Mouse (Mus musculus): Measurements from ENCODE around the gene Nt5c2.

Gene Nt5c2

GRCm38 (mm10) chr19:46929044-46929587 lies 85.8 kb downstream of the Nt5c2 start:
- CTCF ChIA-PET, result interaction anchor here (0.5 kb wide), 1 partner anchor 17 kb away, joined by 5 read pairs; no protein-coding TSS in a partner anchor

- CTCF ChIA-PET, result no interaction called here
These were observed 86.8 kb downstream of the Nt5c2 start for GRCm38 (mm10) chr19:46928136-46928535.

- CTCF ChIA-PET, result interaction anchor here (0.6 to 0.7 kb wide), 2 partner anchors 953 to 1104 kb away, joined by 4 read pairs; no protein-coding TSS in a partner anchor
These were observed 88.0 kb downstream of the Nt5c2 start for GRCm38 (mm10) chr19:46926951-46927350.

GRCm38 (mm10) chr19:46926357-46926756 lies 88.6 kb downstream of the Nt5c2 start:
- CTCF ChIA-PET, result interaction anchor here (0.6 to 0.7 kb wide), 2 partner anchors 13 to 1104 kb away, joined by 4 read pairs; no protein-coding TSS in a partner anchor

- CTCF ChIA-PET, result no interaction called here
These were observed 94.4 kb downstream of the Nt5c2 start for GRCm38 (mm10) chr19:46920571-46920970.

GRCm38 (mm10) chr19:46915406-46916080 lies 99.4 kb downstream of the Nt5c2 start:
- CTCF ChIA-PET, result no interaction called here

GRCm38 (mm10) chr19:46913626-46914025 lies 101.3 kb downstream of the Nt5c2 start:
- CTCF ChIA-PET, result no interaction called here

GRCm38 (mm10) chr19:46911492-46911891 lies 103.5 kb downstream of the Nt5c2 start:
- CTCF ChIA-PET, result interaction anchor here (0.6 kb wide), 3 partner anchors 11 to 18 kb away, joined by 3 to 5 read pairs (median 3); no protein-coding TSS in a partner anchor

GRCm38 (mm10) chr19:46908977-46909376 lies 106.0 kb downstream of the Nt5c2 start:
- CTCF ChIA-PET, result interaction anchor here (0.8 kb wide), 1 partner anchor 84 kb away, joined by 3 read pairs; no protein-coding TSS in a partner anchor

- CTCF ChIA-PET, result interaction anchor here (0.6 kb wide), 1 partner anchor 598 kb away, joined by 3 read pairs; no protein-coding TSS in a partner anchor
These were observed 106.7 kb downstream of the Nt5c2 start for GRCm38 (mm10) chr19:46908207-46908606.

GRCm38 (mm10) chr19:46905971-46906370 lies 109.0 kb downstream of the Nt5c2 start:
- CTCF ChIA-PET, result no interaction called here

- CTCF ChIA-PET, result interaction anchor here (0.9 kb wide), 1 partner anchor 22 kb away, joined by 3 read pairs; no protein-coding TSS in a partner anchor
These were observed 109.6 kb downstream of the Nt5c2 start for GRCm38 (mm10) chr19:46905383-46905782.

GRCm38 (mm10) chr19:46904907-46905306 lies 110.0 kb downstream of the Nt5c2 start:
- CTCF ChIA-PET, result interaction anchor here (0.9 kb wide), 1 partner anchor 22 kb away, joined by 3 read pairs; no protein-coding TSS in a partner anchor

- CTCF ChIA-PET, result no interaction called here
These were observed 111.6 kb downstream of the Nt5c2 start for GRCm38 (mm10) chr19:46903379-46903778.

GRCm38 (mm10) chr19:46901323-46901722 lies 113.6 kb downstream of the Nt5c2 start:
- CTCF ChIA-PET, result no interaction called here

- CTCF ChIA-PET, result interaction anchor here (0.6 kb wide), 1 partner anchor 11 kb away, joined by 3 read pairs; no protein-coding TSS in a partner anchor
These were observed 114.2 kb downstream of the Nt5c2 start for GRCm38 (mm10) chr19:46900786-46901185.

GRCm38 (mm10) chr19:46899871-46900270 lies 115.1 kb downstream of the Nt5c2 start:
- CTCF ChIA-PET, result interaction anchor here (0.6 to 0.7 kb wide), 2 partner anchors 87 to 159 kb away, joined by 3 read pairs; no protein-coding TSS in a partner anchor

GRCm38 (mm10) chr19:46899306-46899705 lies 115.6 kb downstream of the Nt5c2 start:
- CTCF ChIA-PET, result interaction anchor here (0.6 kb wide), 1 partner anchor 158 kb away, joined by 3 read pairs; no protein-coding TSS in a partner anchor

- CTCF ChIA-PET, result no interaction called here
These were observed 116.7 kb downstream of the Nt5c2 start for GRCm38 (mm10) chr19:46898222-46898621.

- CTCF ChIA-PET, result no interaction called here
These were observed 117.8 kb downstream of the Nt5c2 start for GRCm38 (mm10) chr19:46897135-46897534.

GRCm38 (mm10) chr19:46893484-46893883 lies 121.5 kb downstream of the Nt5c2 start:
- CTCF ChIA-PET, result no interaction called here

GRCm38 (mm10) chr19:46892856-46893255 lies 122.1 kb downstream of the Nt5c2 start:
- CTCF ChIA-PET, result no interaction called here

GRCm38 (mm10) chr19:46890657-46891056 lies 124.3 kb downstream of the Nt5c2 start:
- CTCF ChIA-PET, result no interaction called here

Measured in spleen, embryonic (tissue).